Mouse (Mus musculus) ES-Bruce4 (cell line): ENCODE results near the gene Ank2.

Experiments
- CTCF ChIP-seq: IDR thresholded peaks from one replicate; pipeline ENCODE4 v1.8.1; 2011; ENCODE audit warnings: low read depth, low read length
- EP300 ChIP-seq: IDR thresholded peaks from 2 replicates; pipeline ENCODE4 v1.6.1; 2011; ENCODE audit warnings: low read depth, low read length; ENCODE audit not compliant: insufficient read depth
- POLR2A ChIP-seq: IDR thresholded peaks from one replicate; pipeline ENCODE4 v1.8.1; 2011; ENCODE audit warnings: low read length; ENCODE audit not compliant: insufficient read depth

DNA sequence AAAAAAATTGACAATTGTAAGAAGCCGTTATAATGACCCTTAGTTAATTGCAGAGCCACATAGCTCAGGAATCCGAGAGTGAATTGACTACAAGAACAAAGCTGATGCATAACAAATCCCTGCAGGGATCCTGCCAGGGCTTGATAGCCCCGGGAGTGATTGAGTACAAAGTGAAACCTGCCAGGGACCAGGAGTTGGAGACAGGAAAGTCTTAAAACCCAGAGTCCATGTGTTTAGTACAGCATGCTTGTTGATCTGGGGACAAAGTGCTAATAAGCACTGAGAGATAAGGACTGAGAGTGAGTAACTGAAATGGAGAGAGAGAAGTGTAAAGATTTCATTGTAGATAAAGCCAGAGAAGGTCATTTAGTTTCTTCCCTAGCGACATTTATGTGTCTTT lies 31.1 kb upstream of the Ank2 start:
- TF ChIP-seq CTCF: no peak
- 0 out of 2 replicates have a peak, but pooled peaks have one; percentile 14 for TF ChIP-seq EP300
- no peak for TF ChIP-seq POLR2A
